Mouse (Mus musculus) embryonic fibroblast, embryonic 13.5 days (primary cell): Measurements from ENCODE around the gene Lrp5. TPM values are rescaled to one million over a fixed set of nuclear protein-coding genes. Genes with fewer than 3 reads are reported as not detected.

Experiments
- H3K27ac ChIP-seq: 2 replicates; pipeline ENCODE4 v1.5.1; 2012; ENCODE audit warnings: low read length, control low read depth, inconsistent platforms; ENCODE audit not compliant: insufficient read depth
- H3K4me1 ChIP-seq: 2 replicates; pipeline ENCODE4 v1.6.1; 2011; ENCODE audit warnings: low read length; ENCODE audit not compliant: control insufficient read depth, insufficient read depth
- H3K4me3 ChIP-seq: 2 replicates; pipeline ENCODE4 v1.5.1; 2011; ENCODE audit warnings: mild to moderate bottlenecking, control low read depth, low read length; ENCODE audit not compliant: insufficient read depth
- CTCF ChIP-seq: IDR thresholded peaks from 2 replicates; pipeline ENCODE4 v1.5.1; 2011; ENCODE audit warnings: mild to moderate bottlenecking, control low read depth, low read length, moderate library complexity, borderline replicate concordance; ENCODE audit not compliant: insufficient read depth
- POLR2A ChIP-seq: IDR thresholded peaks from 2 replicates; pipeline ENCODE4 v1.6.1; 2011; ENCODE audit warnings: low read depth, mild to moderate bottlenecking, control low read depth, low read length, moderate library complexity
- polyA plus RNA-seq: library from polyadenylated mRNA; stranded (reverse); fragments of >200 nt; gene quantifications from 2 replicates; pipeline ENCODE4 v1.2.4, GENCODE M21; 2011; ENCODE audit warnings: low read depth; ENCODE audit not compliant: missing spikeins, insufficient read length

The Lrp5 gene
- polyA plus RNA-seq, 1 experiment = 32.7 TPM

GRCm38 (mm10) chr19:3645813-3646212, 40.6 kb downstream of the Lrp5 start:
- TF ChIP-seq POLR2A (no peak), CTCF (no peak)
- H3K4me1 ChIP-seq = peaks cover 13% of the 10 kb centered on the region; the same call in 1 of the 2 replicates
- no peak overlapping the region for H3K27ac ChIP-seq
- no peak overlapping the region for H3K4me3 ChIP-seq

- no peak overlapping the region for H3K4me3 ChIP-seq
- no peak overlapping the region for H3K27ac ChIP-seq
- H3K4me1 ChIP-seq = peaks cover 14% of the 10 kb centered on the region; the same call in 1 of the 2 replicates
- TF ChIP-seq CTCF = no peak
- no peak for TF ChIP-seq POLR2A
Measured at GRCm38 (mm10) chr19:3645318-3645717, 41.0 kb downstream of the Lrp5 start.

- TF ChIP-seq POLR2A (no peak), CTCF (no peak)
- H3K4me3 ChIP-seq = no peak overlapping the region
- no peak overlapping the region for H3K27ac ChIP-seq
- H3K4me1 ChIP-seq = peaks cover 27% of the 10 kb centered on the region; the same call in 1 of the 2 replicates
Measured at GRCm38 (mm10) chr19:3639561-3639960, 46.8 kb downstream of the Lrp5 start.

- H3K4me1 ChIP-seq = peaks cover 27% of the 10 kb centered on the region; the same call in 1 of the 2 replicates
- peak overlapping the region; percentile 25; the same call in 1 of the 2 replicates for H3K27ac ChIP-seq
- no peak for TF ChIP-seq CTCF
- TF ChIP-seq POLR2A = no peak
- no peak overlapping the region for H3K4me3 ChIP-seq
Measured at GRCm38 (mm10) chr19:3638698-3639097, 47.7 kb downstream of the Lrp5 start.

GRCm38 (mm10) chr19:3632018-3632417, 54.3 kb downstream of the Lrp5 start:
- no peak overlapping the region for H3K27ac ChIP-seq
- H3K4me3 ChIP-seq = no peak overlapping the region
- no peaks in the 10 kb centered on the region for H3K4me1 ChIP-seq
- TF ChIP-seq CTCF = no peak
- no peak for TF ChIP-seq POLR2A

GRCm38 (mm10) chr19:3631431-3631830, 54.9 kb downstream of the Lrp5 start:
- TF ChIP-seq CTCF (no peak), POLR2A (no peak)
- Histone ChIP-seq H3K27ac (no peak overlapping the region), H3K4me3 (no peak overlapping the region), H3K4me1 (no peaks in the 10 kb centered on the region)

- Histone ChIP-seq H3K4me1 (no peaks in the 10 kb centered on the region), H3K4me3 (no peak overlapping the region)
- TF ChIP-seq POLR2A (no peak), CTCF (no peak)
Measured at GRCm38 (mm10) chr19:3630486-3630885, 55.9 kb downstream of the Lrp5 start.

GRCm38 (mm10) chr19:3630027-3630426, 56.3 kb downstream of the Lrp5 start:
- H3K4me1 ChIP-seq = no peaks in the 10 kb centered on the region
- no peak for TF ChIP-seq CTCF
- no peak for TF ChIP-seq POLR2A
- no peak overlapping the region for H3K4me3 ChIP-seq

More at GRCm38 (mm10) chr19:3630486-3630885, 55.9 kb downstream of the Lrp5 start:
- H3K27ac ChIP-seq = no peak overlapping the region

GRCm38 (mm10) chr19:3628223-3628622, 58.1 kb downstream of the Lrp5 start:
- no peak overlapping the region for H3K4me3 ChIP-seq
- no peak for TF ChIP-seq POLR2A
- no peak for TF ChIP-seq CTCF
- H3K27ac ChIP-seq = no peak overlapping the region
- no peaks in the 10 kb centered on the region for H3K4me1 ChIP-seq

More at GRCm38 (mm10) chr19:3630027-3630426, 56.3 kb downstream of the Lrp5 start:
- no peak overlapping the region for H3K27ac ChIP-seq

- TF ChIP-seq POLR2A (no peak), CTCF (no peak)
- Histone ChIP-seq H3K27ac (no peak overlapping the region), H3K4me1 (no peaks in the 10 kb centered on the region), H3K4me3 (no peak overlapping the region)
Measured at GRCm38 (mm10) chr19:3625111-3625510, 61.3 kb downstream of the Lrp5 start.
